Mouse (Mus musculus) heart, postnatal 0 days (tissue): Measurements from ENCODE around the gene Rgs6. TPM values are rescaled to one million over a fixed set of nuclear protein-coding genes. Genes with fewer than 3 reads are reported as not detected.

Source experiments
- ATAC-seq: fragments of 200-750 bp; cut with Nextera tagmentation; 2 replicates; pipeline ENCODE4 v1.8.0; 2017; ENCODE audit warnings: low read depth, moderate number of reproducible peaks, moderate library complexity; ENCODE audit not compliant: insufficient read depth
- DNase-seq: peaks from one replicate; pipeline ENCODE4 v3.0.0-alpha.2; 2016; ENCODE audit warnings: low spot score
- H3K27ac ChIP-seq: fragments of 300-500 bp; sonication (generic); 2 replicates; pipeline ENCODE4 v1.5.1; 2014; ENCODE audit warnings: low read depth, mild to moderate bottlenecking
- H3K27me3 ChIP-seq: fragments of 300-500 bp; sonication (generic); 2 replicates; pipeline ENCODE4 v1.6.1; 2014; ENCODE audit warnings: low read length, mixed read lengths; ENCODE audit not compliant: control insufficient read depth, insufficient read depth
- H3K36me3 ChIP-seq: fragments of 300-500 bp; sonication (generic); replicated peaks from 2 replicates; pipeline ENCODE4 v1.6.1; 2014; ENCODE audit warnings: low read length, mixed read lengths; ENCODE audit not compliant: control insufficient read depth, insufficient read depth
- H3K4me1 ChIP-seq: fragments of 300-500 bp; sonication (generic); 2 replicates; pipeline ENCODE4 v1.6.1; 2014; ENCODE audit warnings: antibody characterized with exemption; ENCODE audit not compliant: control insufficient read depth, insufficient read depth
- H3K4me2 ChIP-seq: fragments of 300-500 bp; sonication (generic); 2 replicates; pipeline ENCODE4 v1.6.1; 2014; ENCODE audit warnings: low read depth, mild to moderate bottlenecking, low read length, moderate library complexity
- H3K4me3 ChIP-seq: fragments of 300-500 bp; sonication (generic); 2 replicates; pipeline ENCODE4 v1.5.1; 2014; ENCODE audit warnings: low read depth, low read length
- H3K9ac ChIP-seq: fragments of 300-500 bp; sonication (generic); replicated peaks from 2 replicates; pipeline ENCODE4 v1.6.1; 2014; ENCODE audit warnings: low read depth, low read length, mixed read lengths
- H3K9me3 ChIP-seq: fragments of 300-500 bp; sonication (generic); replicated peaks from 2 replicates; pipeline ENCODE4 v1.6.1; 2016; ENCODE audit warnings: low read length; ENCODE audit not compliant: control insufficient read depth
- CTCF ChIP-seq: IDR thresholded peaks from 2 replicates; pipeline ENCODE4 v1.5.1; 2016; ENCODE audit warnings: antibody characterized with exemption, control low read depth, low read depth
- EP300 ChIP-seq: IDR thresholded peaks from 2 replicates; pipeline ENCODE4 v1.6.1; 2016; ENCODE audit warnings: antibody characterized with exemption, low read depth
- WGBS: fragments of 180-500 bp; shearing (Covaris S2); extraction: QIAGEN DNeasy Blood & Tissue Kit; methylation state at CpG from one replicate; pipeline ENCODE4 v1.1.7; 2014; 5-methylcytosine and 5-hydroxymethylcytosine counted together
- polyA plus RNA-seq: library from polyadenylated mRNA; unstranded; fragments of >200 nt; fragmentation: Nextera tagmentation; extraction: Ambion mirVana; gene quantifications from 2 replicates; pipeline ENCODE4 v1.2.1, GENCODE M21; 2015
- total RNA-seq: library from RNA; depleted of rRNA; stranded (reverse); fragments of >200 nt; gene quantifications from 2 replicates; pipeline ENCODE4 v1.2.3, GENCODE M21; 2014; ENCODE audit warnings: low replicate concordance

Gene Rgs6
- total and polyA plus RNA-seq, 2 experiments from 2014 or later = 12.1 to 16.5 TPM

DNA sequence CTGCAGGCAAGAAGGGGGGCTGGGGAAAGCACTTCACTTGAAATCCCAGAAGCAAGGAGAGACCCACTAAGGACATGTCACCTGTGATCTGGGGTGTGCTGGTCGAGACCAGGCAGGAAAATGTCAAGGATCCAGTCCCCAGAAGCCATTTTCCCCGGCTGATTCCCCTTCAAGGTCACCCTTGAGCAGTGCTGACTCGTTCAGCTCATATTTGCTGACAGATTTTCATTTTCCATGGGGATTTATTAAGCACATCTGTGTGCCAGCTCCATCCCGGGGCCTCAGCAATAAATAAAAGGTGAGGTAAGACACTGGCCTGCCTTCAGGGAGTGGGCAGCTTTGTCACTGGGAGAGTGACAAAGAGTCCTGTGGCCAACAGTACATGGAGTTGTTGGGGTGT, 87.0 kb downstream of the Rgs6 start:
- H3K9me3 ChIP-seq = no peaks in the 10 kb centered on the region
- no peaks in the 10 kb centered on the region for H3K27me3 ChIP-seq
- H3K4me1 ChIP-seq = peaks cover 15% of the 10 kb centered on the region
- peak overlapping the region; percentile 44 for H3K27ac ChIP-seq
- H3K9ac ChIP-seq = no peak overlapping the region
- no peaks in the 10 kb centered on the region for H3K36me3 ChIP-seq
- 41% methylated on average over 4 of the region's 4 CpGs for WGBS
- no peak overlapping the region for H3K4me2 ChIP-seq
- no peak overlapping the region for H3K4me3 ChIP-seq
- no peak for DNase-seq
- no peak for TF ChIP-seq CTCF
- no peak for TF ChIP-seq EP300
- peak; percentile 39; the same call in 1 of the 2 replicates for ATAC-seq

DNA sequence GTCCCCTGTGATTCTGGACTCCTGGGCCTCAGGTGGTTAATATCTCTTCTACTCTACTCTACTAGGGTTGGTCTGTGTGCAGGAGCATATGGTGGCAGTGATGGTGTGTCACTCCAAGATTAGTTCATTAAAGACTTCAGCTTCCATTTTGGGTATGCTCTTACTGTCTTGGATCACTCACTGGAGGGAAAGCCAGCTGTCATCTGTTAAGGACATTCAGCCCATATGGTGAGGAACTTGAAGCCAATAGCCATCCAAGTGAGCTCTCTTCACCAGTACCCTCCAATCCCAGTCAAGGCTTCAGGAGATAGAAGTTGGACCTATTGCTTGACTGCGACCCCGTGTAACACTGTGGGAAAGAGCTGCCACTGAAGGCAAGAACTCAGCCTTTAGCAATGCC, 98.9 kb downstream of the Rgs6 start:
- TF ChIP-seq EP300 = no peak
- no peak for TF ChIP-seq CTCF
- no peak for ATAC-seq

DNA sequence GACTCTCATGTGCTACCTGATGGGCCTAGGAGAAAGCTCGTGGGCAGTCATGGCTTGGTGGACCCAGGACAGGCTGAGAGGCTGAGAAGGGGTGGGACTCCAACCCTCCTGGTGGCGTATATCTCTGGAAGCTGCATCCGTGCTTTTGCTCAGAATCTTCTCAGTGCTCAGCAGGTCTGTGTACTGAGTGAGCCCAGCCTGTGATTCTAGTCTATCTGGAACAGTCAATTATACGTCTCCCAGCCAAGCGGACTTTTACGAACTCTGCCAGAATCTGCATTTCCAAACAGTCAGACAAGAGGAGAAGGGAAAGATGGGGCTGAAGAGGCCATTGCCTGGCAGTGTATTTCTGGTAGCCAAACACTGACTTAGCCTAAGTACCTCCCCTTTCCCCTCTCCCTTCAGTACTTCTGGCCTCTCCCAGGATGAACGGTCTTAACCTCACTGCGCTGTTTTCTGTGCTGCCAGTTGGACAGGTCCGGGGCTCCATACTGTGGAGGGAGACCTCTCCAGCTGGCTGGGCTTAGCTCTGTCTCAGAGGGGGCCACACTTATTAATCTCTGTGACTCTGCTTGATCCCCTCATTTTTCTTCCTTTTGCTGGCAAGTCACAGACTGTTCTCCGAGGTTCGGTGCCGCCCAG, 110.9 kb downstream of the Rgs6 start:
- WGBS = 80% methylated on average over 12 of the region's 12 CpGs
- Histone ChIP-seq H3K27ac (no peak overlapping the region), H3K9ac (no peak overlapping the region), H3K27me3 (no peaks in the 10 kb centered on the region), H3K4me3 (no peak overlapping the region), H3K9me3 (no peaks in the 10 kb centered on the region), H3K36me3 (no peaks in the 10 kb centered on the region), H3K4me2 (no peak overlapping the region), H3K4me1 (peaks cover 2% of the 10 kb centered on the region; the same call in 1 of the 2 replicates)
- TF ChIP-seq CTCF (no peak), EP300 (no peak)
- no peak for DNase-seq
- no peak for ATAC-seq

More for the DNA sequence above, 98.9 kb downstream of the Rgs6 start:
- Histone ChIP-seq H3K36me3 (no peaks in the 10 kb centered on the region), H3K4me3 (no peak overlapping the region), H3K9me3 (no peaks in the 10 kb centered on the region), H3K4me1 (no peaks in the 10 kb centered on the region), H3K9ac (no peak overlapping the region), H3K27ac (no peak overlapping the region), H3K4me2 (no peak overlapping the region), H3K27me3 (no peaks in the 10 kb centered on the region)
- no peak for DNase-seq
- whole genome bisulfite sequencing = 89% methylated on average over 2 of the region's 2 CpGs

DNA sequence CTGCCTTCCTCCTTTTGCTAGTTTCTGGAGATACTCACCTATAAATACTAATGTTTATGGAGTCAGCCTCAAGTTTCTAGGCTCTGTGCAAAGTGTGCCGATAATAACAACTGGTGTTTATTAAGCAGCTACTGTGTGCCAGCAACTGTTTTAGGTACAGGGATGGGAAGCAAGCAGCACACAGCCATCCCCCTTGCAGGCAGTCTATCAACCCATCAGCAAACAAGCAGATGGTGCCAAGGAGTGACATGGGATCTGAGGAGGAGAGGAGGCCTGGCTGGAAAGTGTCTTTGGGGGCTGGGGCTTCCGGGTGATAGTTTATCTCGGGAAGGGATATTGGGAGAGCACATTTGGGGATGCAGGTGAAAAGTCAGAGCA, 111.4 kb downstream of the Rgs6 start:
- no peaks in the 10 kb centered on the region for H3K27me3 ChIP-seq
- ATAC-seq (no peak), DNase-seq (no peak)
- no peak overlapping the region for H3K4me3 ChIP-seq
- H3K36me3 ChIP-seq = no peaks in the 10 kb centered on the region
- H3K4me1 ChIP-seq = peaks cover 2% of the 10 kb centered on the region; the same call in 1 of the 2 replicates
- TF ChIP-seq EP300 (no peak), CTCF (no peak)
- H3K27ac ChIP-seq = no peak overlapping the region
- 79% methylated on average over 3 of the region's 3 CpGs for WGBS
- no peaks in the 10 kb centered on the region for H3K9me3 ChIP-seq
- H3K4me2 ChIP-seq = no peak overlapping the region
- no peak overlapping the region for H3K9ac ChIP-seq

DNA sequence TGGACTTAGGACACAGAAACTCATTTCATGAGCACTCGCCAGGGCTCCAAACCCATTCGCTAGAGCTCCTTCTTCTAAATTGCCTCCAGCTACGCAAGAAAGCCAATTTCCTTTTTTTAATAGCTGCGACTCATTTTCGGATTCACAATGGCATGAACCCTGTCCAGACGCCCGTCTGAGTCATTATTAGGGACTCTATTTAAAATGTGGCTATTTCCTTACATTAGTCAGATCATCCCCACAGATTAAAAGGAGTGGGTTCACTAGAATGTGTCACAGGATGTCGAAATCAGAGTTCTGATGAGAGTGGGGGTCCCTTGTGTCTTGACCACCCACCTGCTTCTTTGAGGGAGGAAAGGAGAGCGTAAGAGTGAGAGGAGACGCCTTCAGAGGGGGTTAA, 112.1 kb downstream of the Rgs6 start:
- WGBS = 85% methylated on average over 10 of the region's 10 CpGs

DNA sequence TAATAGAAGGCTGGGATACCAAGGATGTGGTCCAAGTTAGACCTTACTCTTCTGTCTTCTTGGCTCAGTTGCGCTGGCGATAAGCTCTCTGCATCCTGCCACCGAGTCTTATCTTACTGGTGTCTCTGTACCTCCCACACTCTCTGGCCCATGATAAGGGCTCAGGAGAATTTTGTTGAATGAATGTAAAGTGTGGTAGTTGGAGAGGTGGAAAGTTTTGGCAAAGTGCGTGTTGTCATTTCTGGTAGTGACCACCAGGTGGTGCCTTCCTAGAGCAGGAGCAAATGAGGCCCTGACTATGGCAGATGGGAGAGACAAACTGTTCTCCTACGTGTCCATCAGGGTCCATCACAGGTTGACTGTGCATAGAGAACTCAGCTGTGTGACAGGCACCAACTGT, 112.7 kb downstream of the Rgs6 start:
- TF ChIP-seq CTCF (peak; percentile 79), EP300 (no peak)
- no peak for ATAC-seq
- peaks cover 2% of the 10 kb centered on the region; the same call in 1 of the 2 replicates for H3K4me1 ChIP-seq
- WGBS = 34% methylated on average over 5 of the region's 5 CpGs
- H3K4me3 ChIP-seq = no peak overlapping the region
- no peak overlapping the region for H3K9ac ChIP-seq
- no peak overlapping the region for H3K27ac ChIP-seq
- H3K4me2 ChIP-seq = no peak overlapping the region
- no peaks in the 10 kb centered on the region for H3K9me3 ChIP-seq
- H3K36me3 ChIP-seq = no peaks in the 10 kb centered on the region
- peak; percentile 18 for DNase-seq
- no peaks in the 10 kb centered on the region for H3K27me3 ChIP-seq

More for the DNA sequence above, 112.1 kb downstream of the Rgs6 start:
- Histone ChIP-seq H3K4me3 (no peak overlapping the region), H3K9me3 (no peaks in the 10 kb centered on the region), H3K4me2 (no peak overlapping the region), H3K4me1 (peaks cover 2% of the 10 kb centered on the region; the same call in 1 of the 2 replicates), H3K27ac (no peak overlapping the region), H3K36me3 (no peaks in the 10 kb centered on the region), H3K9ac (no peak overlapping the region), H3K27me3 (no peaks in the 10 kb centered on the region)
- TF ChIP-seq EP300 = no peak
- no peak for TF ChIP-seq CTCF
- DNase-seq = no peak
- no peak for ATAC-seq
